Mouse (Mus musculus) neural tube, embryonic 14.5 days (tissue): ENCODE data around the gene Zfp953. TPM values are rescaled to one million over a fixed set of nuclear protein-coding genes. Genes with fewer than 3 reads are reported as not detected.
A peak's percentile ranks its signal among the peaks of the same experiment; 100 is the strongest.
"Not testable (repeated sequence)": the region's sequence is repeated elsewhere in the genome, so short reads cannot be mapped to it uniquely, and the experiment has no call there.

Experiments
- ATAC-seq: fragments of 200-750 bp; cut with Nextera tagmentation; 2 replicates; pipeline ENCODE4 v1.8.0; 2017; ENCODE audit warnings: low read depth, mild to moderate bottlenecking, moderate TSS enrichment, moderate library complexity
- H3K27ac ChIP-seq: fragments of 300-500 bp; sonication (generic); 2 replicates; pipeline ENCODE4 v1.5.1; 2014; ENCODE audit warnings: low read depth, mild to moderate bottlenecking, control low read depth, low read length, moderate library complexity, mixed read lengths
- H3K27me3 ChIP-seq: fragments of 300-500 bp; sonication (generic); 2 replicates; pipeline ENCODE4 v1.6.1; 2014; ENCODE audit warnings: low read length; ENCODE audit not compliant: control insufficient read depth, insufficient read depth
- H3K36me3 ChIP-seq: fragments of 300-500 bp; sonication (generic); 2 replicates; pipeline ENCODE4 v1.6.1; 2014; ENCODE audit warnings: low read length, mixed read lengths; ENCODE audit not compliant: control insufficient read depth, insufficient read depth
- H3K4me1 ChIP-seq: fragments of 300-500 bp; sonication (generic); 2 replicates; pipeline ENCODE4 v1.6.1; 2014; ENCODE audit warnings: low read length; ENCODE audit not compliant: control insufficient read depth, insufficient read depth
- H3K4me2 ChIP-seq: fragments of 300-500 bp; sonication (generic); 2 replicates; pipeline ENCODE4 v1.6.1; 2014; ENCODE audit warnings: mild to moderate bottlenecking, low read depth, low read length, control low read depth
- H3K4me3 ChIP-seq: fragments of 300-500 bp; sonication (generic); 2 replicates; pipeline ENCODE4 v1.5.1; 2014; ENCODE audit warnings: low read depth, low read length, control low read depth, mixed read lengths
- H3K9ac ChIP-seq: fragments of 300-500 bp; sonication (generic); replicated peaks from 2 replicates; pipeline ENCODE4 v1.6.1; 2014; ENCODE audit warnings: low read depth, mild to moderate bottlenecking, control low read depth, low read length, mixed read lengths
- H3K9me3 ChIP-seq: fragments of 300-500 bp; sonication (generic); 2 replicates; pipeline ENCODE4 v1.6.1; 2016; ENCODE audit warnings: low read length; ENCODE audit not compliant: control insufficient read depth
- WGBS: fragments of 180-500 bp; shearing (Covaris S2); extraction: QIAGEN DNeasy Blood & Tissue Kit; methylation state at CpG from one replicate; pipeline ENCODE4 v1.1.7; 2014; 5-methylcytosine and 5-hydroxymethylcytosine counted together
- polyA plus RNA-seq: library from polyadenylated mRNA; unstranded; fragments of >200 nt; fragmentation: Nextera tagmentation; extraction: Ambion mirVana; gene quantifications from 2 replicates; pipeline ENCODE4 v1.2.1, GENCODE M21; 2014

The Zfp953 gene
- 0.84 and 1.0 TPM in 2 replicates for polyA plus RNA-seq

- Histone ChIP-seq H3K36me3 (no peaks in the 10 kb centered on the region), H3K9ac (peak within 1 kb of the TSS; percentile 47), H3K9me3 (no peaks in the 10 kb centered on the region), H3K27me3 (no peaks in the 10 kb centered on the region), H3K27ac (no peak within 1 kb of the TSS), H3K4me2 (peak within 1 kb of the TSS; percentile 63), H3K4me3 (peak within 1 kb of the TSS; percentile 60), H3K4me1 (0 out of 2 replicates have a peak, but pooled peaks cover 3% of the 10 kb centered on the region)
- WGBS, result under 1% methylated on average over 15 of the region's 15 CpGs
- ATAC-seq, result peak; percentile 97
Measured at GRCm38 (mm10) chr13:67360131-67360744, at the start of gene Zfp953, which contains the start of gene Gm28044. Zfp953 (minus strand) TSS chr13:67360605. Gm28044 (minus strand) TSS chr13:67360536.

- H3K27ac ChIP-seq, H3K4me1 ChIP-seq, H3K27me3 ChIP-seq, H3K9me3 ChIP-seq, H3K36me3 ChIP-seq: not testable (repeated sequence)
- H3K4me3 ChIP-seq, result peak within 1 kb of the TSS; percentile 46
- peak within 1 kb of the TSS; percentile 44 for H3K9ac ChIP-seq
- peak; percentile 98 for ATAC-seq
- H3K4me2 ChIP-seq, result peak within 1 kb of the TSS; percentile 56
- WGBS, result 5% methylated on average over 14 of the region's 16 CpGs
Measured at GRCm38 (mm10) chr13:67399183-67399903, 38.9 kb upstream of the Zfp953 start, which contains the start of gene Zfp429. Zfp429 (minus strand) TSS chr13:67399819.

- H3K27ac ChIP-seq, H3K36me3 ChIP-seq, H3K9ac ChIP-seq, H3K27me3 ChIP-seq, H3K4me3 ChIP-seq, H3K4me1 ChIP-seq, H3K4me2 ChIP-seq, H3K9me3 ChIP-seq: not testable (repeated sequence)
- WGBS, result 66% methylated on average over 3 of the region's 3 CpGs
- peak; percentile 41; the same call in 1 of the 2 replicates for ATAC-seq
Measured at GRCm38 (mm10) chr13:67376255-67376654, 15.8 kb upstream of the Zfp953 start.

GRCm38 (mm10) chr13:67375050-67375911 lies 14.9 kb upstream of the Zfp953 start, which contains the start of the genes Gm28041 and Zfp456:
Gm28041 (minus strand) TSS chr13:67375733.
Zfp456 (minus strand) TSS chr13:67375810.
- not testable (repeated sequence) for H3K4me1 ChIP-seq, H3K9ac ChIP-seq, H3K36me3 ChIP-seq, H3K27ac ChIP-seq, H3K9me3 ChIP-seq, H3K27me3 ChIP-seq
- H3K4me2 ChIP-seq, result peak within 1 kb of the TSS; percentile 49
- 23% methylated on average over 13 of the region's 15 CpGs for WGBS
- ATAC-seq, result peak; percentile 97
- peak within 1 kb of the TSS; percentile 26 for H3K4me3 ChIP-seq

- Histone ChIP-seq H3K4me1 (no peaks in the 10 kb centered on the region), H3K27ac (no peak overlapping the region), H3K27me3 (no peaks in the 10 kb centered on the region), H3K4me2 (no peak overlapping the region), H3K9me3 (no peaks in the 10 kb centered on the region), H3K36me3 (no peaks in the 10 kb centered on the region), H3K9ac (no peak overlapping the region), H3K4me3 (no peak overlapping the region)
- no peak for ATAC-seq
Measured at GRCm38 (mm10) chr13:67351854-67352253, 8.6 kb downstream of the Zfp953 start.

- Histone ChIP-seq H3K4me3 (no peak overlapping the region), H3K27ac (no peak overlapping the region), H3K4me2 (no peak overlapping the region), H3K9me3 (no peaks in the 10 kb centered on the region), H3K4me1 (no peaks in the 10 kb centered on the region), H3K36me3 (no peaks in the 10 kb centered on the region), H3K9ac (no peak overlapping the region), H3K27me3 (no peaks in the 10 kb centered on the region)
- ATAC-seq, result no peak
- WGBS, result 95% methylated on average over 2 of the region's 2 CpGs
Measured at GRCm38 (mm10) chr13:67343422-67343821, 17.0 kb downstream of the Zfp953 start.

GRCm38 (mm10) chr13:67332877-67333276 lies 27.5 kb downstream of the Zfp953 start:
- WGBS, result 75% methylated on average over 1 of the region's 1 CpGs
- peak overlapping the region; percentile 39; the same call in 1 of the 2 replicates for H3K9ac ChIP-seq
- no peak overlapping the region for H3K27ac ChIP-seq
- H3K4me3 ChIP-seq, result peak overlapping the region; percentile 40
- no peaks in the 10 kb centered on the region for H3K27me3 ChIP-seq
- peak overlapping the region; percentile 61 for H3K4me2 ChIP-seq
- peaks cover 4% of the 10 kb centered on the region; the same call in 1 of the 2 replicates for H3K4me1 ChIP-seq
- peak; percentile 35; the same call in 1 of the 2 replicates for ATAC-seq
- H3K36me3 ChIP-seq, result no peaks in the 10 kb centered on the region
- no peaks in the 10 kb centered on the region for H3K9me3 ChIP-seq

- Histone ChIP-seq H3K9me3 (no peaks in the 10 kb centered on the region), H3K4me3 (peak within 1 kb of the TSS; percentile 40), H3K9ac (peak within 1 kb of the TSS; percentile 39), H3K4me1 (peaks cover 4% of the 10 kb centered on the region; the same call in 1 of the 2 replicates), H3K36me3 (no peaks in the 10 kb centered on the region), H3K27ac (no peak within 1 kb of the TSS), H3K4me2 (peak within 1 kb of the TSS; percentile 61), H3K27me3 (no peaks in the 10 kb centered on the region)
- 18% methylated on average over 17 of the region's 17 CpGs for WGBS
- peak; percentile 94 for ATAC-seq
Measured at GRCm38 (mm10) chr13:67332019-67332724, 28.2 kb downstream of the Zfp953 start, which contains the start of gene Zfp595. Zfp595 (minus strand) TSS chr13:67332570.
